Mouse (Mus musculus): Measurements from ENCODE around the gene Palb2.
A peak's percentile ranks its signal among the peaks of the same experiment; 100 is the strongest.

- peak; percentile 72 for TF ChIP-seq CTCF (IDR thresholded peaks at IDR 0.05; ENCODE audit: control insufficient read depth, insufficient read depth, low read length)
- TF ChIP-seq POLR2A (IDR thresholded peaks at IDR 0.05; ENCODE audit: borderline replicate concordance, control insufficient read depth, low read depth, low read length): peak; percentile 30; the same call in 1 of the 2 replicates
These were observed 31.0 kb downstream of the Palb2 start, which contains the start of gene Ndufab1 for GRCm38 (mm10) chr7:122101747-122102244.
